Mouse (Mus musculus) heart, postnatal 4 days (tissue): ENCODE results near the gene Polr2f. TPM values are rescaled to one million over a fixed set of nuclear protein-coding genes. Genes with fewer than 3 reads are reported as not detected.

Experiments used
- DNase-seq: peaks from one replicate; pipeline ENCODE4 v3.0.0; 2021
- total RNA-seq, 2 experiments: library from RNA; stranded (reverse); gene quantifications; 2 replicates each; pipeline ENCODE4 v1.2.3; 2021

Polr2f gene
- total RNA-seq, 2 experiments from 2014 or later: 126 to 139 TPM

DNA sequence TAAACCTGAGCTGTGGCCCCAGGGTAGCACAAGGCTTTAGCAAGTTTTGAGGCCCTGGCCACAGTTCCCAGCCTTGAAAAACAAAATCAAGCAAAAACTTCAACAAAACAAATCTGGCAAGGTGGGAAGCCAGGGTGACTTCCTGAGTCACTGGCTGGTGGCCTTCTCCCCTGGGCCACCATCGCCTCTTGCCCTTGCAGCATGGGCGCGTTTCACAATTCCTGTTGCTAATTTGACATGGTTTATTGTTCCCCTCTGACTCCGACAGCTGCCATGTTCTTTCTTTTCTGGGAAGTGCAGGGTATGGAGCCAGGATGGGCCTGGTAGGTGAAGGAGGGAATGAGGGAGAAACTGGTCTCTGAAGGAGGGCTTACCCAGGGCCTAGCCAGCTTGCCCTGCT is 18.7 kb upstream of the Polr2f start:
- no peak for DNase-seq

GRCm38 (mm10) chr15:79122546-79122945 is 18.3 kb upstream of the Polr2f start:
- no peak for DNase-seq

GRCm38 (mm10) chr15:79123751-79124150 is 17.1 kb upstream of the Polr2f start:
- DNase-seq: peak; percentile 73

DNA sequence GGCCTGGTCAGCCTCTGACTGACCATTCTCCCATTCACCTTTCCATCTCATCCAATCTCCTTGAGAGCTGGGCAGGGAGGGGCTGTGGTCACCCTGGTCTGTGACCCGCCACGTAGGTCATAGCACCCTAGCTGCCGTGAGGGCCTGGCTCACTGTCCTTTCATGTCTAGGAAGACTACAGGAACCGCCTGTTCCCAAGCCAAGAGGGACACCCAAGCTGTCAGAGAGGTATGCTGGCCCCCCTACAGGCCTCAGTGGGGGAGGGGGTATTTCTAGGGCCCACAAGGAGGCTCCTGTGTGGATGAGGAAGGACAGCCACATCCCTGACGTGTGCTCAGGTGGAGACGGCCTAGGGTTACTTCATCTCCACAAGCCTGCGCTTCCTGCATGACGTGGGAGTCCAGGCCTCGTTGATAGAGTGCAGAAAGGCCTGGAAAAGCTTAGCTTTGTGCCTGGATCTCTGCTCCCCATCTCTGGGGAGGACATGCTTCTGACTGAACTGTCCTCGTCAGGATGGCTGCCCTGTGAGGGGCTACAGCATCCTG is 16.4 kb upstream of the Polr2f start:
- DNase-seq: no peak

DNA sequence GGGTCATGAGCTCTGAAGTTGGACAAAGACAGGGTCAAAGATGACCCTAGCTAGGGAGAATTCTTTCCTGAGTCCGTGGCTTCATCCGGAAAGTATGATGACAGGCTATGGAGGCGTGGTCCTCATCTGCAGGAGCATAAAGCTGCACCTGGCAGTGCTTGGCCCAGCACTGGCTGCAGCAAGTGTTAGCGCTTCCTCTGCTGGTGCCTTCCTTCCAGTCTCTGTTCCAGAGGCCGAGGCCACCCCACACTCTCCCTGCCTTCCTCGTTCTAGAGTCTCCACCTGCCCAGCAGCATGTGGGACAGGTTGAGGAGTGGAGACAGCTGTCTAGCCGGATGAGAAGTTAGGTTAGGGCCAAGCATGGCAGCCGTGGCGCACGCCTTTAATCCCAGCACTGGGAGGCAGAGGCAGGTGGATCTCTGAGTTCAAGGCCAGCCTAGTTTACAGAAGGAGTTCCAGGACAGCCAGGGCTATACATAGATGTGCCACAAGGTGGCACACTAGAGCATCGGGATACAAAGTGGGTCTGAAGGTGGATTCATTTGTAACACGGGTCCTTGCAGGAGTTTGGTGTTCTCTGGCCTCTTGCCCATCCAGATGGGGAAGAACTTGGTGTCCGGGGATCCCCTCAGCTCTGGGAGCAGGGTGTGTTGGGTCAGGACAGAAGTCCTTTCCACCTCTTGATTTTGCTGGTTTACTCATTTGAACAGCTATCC is 14.4 kb upstream of the Polr2f start:
- DNase-seq: peak; percentile 72

DNA sequence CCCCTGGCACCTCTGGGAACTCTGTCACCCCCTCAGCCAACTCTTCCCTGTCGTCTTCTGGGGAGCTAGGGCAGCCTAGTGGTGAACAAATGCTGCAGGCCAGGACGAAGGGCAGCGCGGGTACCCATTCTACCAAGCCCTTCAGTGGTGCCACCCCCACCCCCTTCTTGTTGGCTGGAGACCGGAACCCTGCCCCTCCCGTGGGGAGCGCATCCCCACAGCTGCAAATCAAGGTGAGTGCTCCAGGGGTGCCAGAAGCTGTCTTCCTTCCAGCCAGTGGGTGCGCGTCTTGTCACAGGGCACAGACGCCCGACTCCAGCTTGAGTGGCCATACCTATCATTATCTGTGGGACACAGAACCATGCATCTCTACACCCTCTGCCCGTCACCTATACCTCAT is 13.7 kb upstream of the Polr2f start:
- no peak for DNase-seq

- no peak for DNase-seq
Observed at GRCm38 (mm10) chr15:79128208-79128607, 12.6 kb upstream of the Polr2f start.

DNA sequence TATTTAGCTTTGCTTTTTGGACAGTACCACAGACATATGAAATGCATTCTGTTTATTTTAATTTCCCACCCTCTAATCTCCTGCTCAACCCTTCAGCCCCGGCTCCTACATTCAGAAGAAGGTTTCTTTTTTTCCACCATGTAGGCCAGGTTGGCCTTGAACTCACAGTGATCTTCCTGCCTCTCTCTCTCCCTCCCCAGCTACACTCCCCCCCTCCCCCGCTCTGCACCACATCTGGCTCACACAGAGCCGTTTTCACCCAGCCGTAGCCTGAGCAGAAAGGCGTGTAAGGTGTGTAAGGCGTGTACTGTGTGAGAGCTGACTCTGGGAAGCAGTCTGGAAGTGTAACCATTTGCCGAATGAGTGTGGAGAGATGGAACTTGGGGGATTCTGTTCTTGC is 11.5 kb upstream of the Polr2f start:
- no peak for DNase-seq

DNA sequence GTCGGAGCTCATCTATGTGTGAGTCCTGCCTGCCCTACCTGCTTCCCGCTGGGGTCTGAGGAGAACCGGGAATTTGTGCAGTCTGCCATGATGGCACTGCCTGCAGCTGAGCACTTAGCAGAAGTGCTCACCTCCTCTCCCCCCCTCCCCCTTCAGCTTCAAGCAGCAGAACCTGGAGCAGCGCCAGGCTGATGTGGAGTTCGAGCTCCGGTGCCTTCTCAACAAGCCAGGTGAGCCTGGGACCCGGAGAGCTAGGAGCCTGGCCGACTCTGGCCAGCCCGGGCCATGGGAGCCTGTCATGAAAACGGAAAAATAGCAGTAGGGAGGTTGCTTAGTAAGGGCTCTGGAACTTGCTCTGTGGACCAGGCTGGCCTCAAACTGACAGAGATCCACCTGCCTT is 10.0 kb upstream of the Polr2f start:
- no peak for DNase-seq

DNA sequence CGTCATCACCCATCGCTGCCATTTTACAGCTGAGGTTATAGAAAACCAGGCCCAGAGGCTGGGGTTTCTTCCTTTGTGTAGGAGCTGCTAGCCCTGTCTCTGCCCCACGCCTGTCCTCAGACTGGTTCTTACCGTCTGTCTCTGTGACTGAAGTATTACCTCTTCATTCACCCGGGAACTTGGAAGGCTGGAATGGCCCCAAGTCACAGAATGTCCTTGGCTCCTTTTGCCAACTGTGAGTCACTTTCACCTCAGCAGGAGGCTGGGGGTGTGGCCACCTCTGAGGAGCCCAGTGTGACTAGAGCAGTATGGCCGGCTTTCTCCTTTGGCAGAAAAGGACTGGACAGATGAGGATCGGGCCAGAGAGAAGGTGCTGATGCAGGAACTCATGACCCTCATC is 9.4 kb upstream of the Polr2f start:
- DNase-seq: peak; percentile 78

DNA sequence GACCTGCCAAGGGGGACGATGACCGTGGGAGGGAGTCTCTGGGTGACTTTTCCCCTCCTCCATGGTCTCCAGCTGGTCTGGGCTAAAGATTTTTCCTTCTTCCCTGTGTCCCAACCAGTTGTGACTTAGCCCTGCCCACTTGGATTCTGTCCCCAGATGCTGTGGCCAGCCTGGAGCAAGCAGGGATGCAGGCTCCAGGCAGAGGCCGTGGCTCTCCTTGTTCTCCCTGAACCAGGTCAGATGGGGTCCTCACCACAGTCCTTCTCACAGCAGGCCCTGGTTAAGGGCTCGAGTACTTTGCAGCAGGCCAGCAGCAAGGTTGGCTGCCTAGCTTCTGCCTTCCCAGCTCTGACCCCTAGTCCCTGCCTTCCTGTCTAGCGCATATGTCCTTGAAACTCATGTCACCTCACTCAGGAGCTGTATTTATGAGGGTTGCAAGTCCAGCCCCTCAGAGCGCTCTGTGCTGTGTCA is 7.6 kb upstream of the Polr2f start:
- DNase-seq: peak; percentile 63

DNA sequence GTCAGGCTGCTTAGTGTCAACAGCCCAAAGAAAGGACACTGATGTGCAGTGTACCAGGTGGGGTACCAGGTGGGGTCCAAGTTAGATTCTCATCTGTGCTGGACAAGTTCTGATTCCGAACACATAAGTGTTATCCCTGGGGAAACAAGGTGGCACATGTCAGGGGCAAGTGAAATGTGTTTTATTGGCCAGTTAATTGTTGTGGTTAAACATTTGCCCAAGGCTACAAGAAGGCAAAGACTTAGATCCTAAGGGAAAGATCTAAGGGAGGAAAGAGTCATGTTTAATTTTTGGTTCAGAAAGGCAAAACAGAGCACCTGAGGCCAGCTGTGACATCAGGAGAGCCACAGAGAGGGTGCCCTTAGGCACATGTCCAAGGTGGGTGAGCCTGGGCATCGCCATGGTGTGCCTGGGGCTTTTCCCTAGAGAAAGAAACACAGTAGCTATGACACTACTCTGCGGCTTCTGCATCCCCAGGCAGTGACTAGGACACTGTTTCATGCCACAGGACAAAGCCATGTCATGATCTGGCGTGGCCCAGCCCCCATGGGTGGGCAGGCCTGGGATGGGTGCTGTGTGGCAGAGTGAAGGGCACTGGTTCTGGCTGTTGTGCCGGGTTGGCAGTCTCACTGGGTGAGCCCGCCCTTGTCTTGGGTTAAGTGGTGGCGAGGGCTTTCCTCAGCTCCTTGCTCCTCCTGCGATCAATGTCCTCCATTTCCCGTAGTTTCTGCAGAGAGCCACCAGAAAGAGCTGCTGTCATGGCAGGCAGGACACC is 6.1 kb upstream of the Polr2f start:
- DNase-seq: no peak

GRCm38 (mm10) chr15:79135332-79135731 is 5.5 kb upstream of the Polr2f start:
- DNase-seq: no peak

GRCm38 (mm10) chr15:79135783-79136575 is 4.8 kb upstream of the Polr2f start:
- DNase-seq: no peak

- no peak for DNase-seq
Observed at GRCm38 (mm10) chr15:79139640-79140039, 1.2 kb upstream of the Polr2f start.

GRCm38 (mm10) chr15:79141566-79141917 is 733 bp downstream of the Polr2f start:
- no peak for DNase-seq

DNA sequence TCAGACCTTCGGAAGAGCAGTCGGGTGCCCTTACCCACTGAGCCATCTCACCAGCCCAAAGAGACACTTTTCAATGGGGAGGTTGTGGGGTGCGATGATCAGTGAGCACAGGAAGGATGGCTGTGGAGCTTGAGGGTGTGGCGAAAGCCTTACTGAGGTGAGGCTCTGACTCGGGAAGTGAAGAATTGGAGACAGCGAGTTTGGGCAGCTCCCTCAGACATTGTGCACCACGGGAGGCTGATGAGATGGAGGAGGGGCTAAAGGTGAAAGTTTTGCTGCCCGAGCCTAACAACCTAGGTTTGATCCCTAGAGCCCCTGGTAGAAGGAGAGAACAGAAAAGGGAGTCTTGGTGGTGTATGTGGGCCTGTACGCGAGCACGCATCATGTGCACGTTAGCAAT is 2.5 kb downstream of the Polr2f start:
- no peak for DNase-seq

DNA sequence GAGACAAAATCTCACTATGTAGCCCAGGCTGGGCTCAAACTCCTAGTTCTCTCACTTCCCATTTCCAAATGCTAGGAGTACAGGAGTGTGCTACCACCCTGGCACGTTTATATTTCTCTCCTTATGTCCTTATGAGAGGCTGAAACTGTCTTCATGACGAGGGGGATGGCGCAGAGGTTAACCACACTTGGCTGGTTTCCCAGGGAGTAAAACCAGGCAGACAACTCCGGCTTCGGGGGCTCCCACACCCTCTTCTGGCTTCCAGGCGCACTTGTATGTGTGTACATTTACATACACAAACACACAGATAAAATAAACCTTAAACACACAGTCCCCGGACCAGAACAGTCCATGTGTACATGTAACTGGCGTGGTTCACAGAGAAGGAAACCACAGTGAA is 3.2 kb downstream of the Polr2f start:
- DNase-seq: no peak

DNA sequence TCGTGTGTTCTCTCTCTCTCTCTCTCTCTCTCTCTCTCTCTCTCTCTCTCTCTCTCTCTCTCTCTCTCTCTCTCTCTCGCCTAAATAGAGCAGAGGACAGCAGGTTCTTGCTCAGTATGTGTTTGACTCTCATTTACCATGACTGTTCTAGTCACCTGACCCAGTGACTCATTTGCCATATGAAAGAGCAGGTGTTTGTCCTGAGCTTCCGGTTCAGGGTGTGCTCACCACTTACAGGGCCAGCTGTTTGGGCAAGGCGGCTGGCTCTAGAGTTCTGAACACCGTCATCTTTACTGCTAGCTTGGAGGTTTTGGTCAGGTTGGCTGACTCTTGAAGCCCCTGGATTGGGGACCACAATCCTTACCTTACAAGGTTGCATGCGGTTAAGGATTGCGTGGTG is 4.7 kb downstream of the Polr2f start:
- no peak for DNase-seq

- DNase-seq: peak; percentile 94
Observed at GRCm38 (mm10) chr15:79148533-79148932, 7.7 kb downstream of the Polr2f start.

DNA sequence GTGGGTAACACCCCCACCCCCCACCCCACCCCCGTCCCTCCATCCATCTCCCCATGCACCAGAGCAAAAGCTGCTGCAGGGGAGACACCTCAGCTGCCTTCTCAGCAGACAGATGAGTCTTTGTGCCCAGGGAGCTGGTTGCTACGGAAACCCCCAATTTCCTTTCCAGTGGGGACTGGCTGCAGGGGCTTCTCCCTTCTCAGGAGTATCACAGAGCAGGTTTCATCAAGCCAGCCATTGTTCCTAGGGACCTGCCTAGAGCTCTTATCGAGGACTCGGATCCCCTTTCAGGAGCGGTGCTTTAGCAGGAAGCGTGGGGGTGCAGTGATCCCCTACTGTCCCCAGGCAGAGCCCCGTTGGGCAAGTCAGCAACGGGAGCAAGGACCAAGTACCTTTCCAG is 11.1 kb downstream of the Polr2f start:
- DNase-seq: no peak

DNA sequence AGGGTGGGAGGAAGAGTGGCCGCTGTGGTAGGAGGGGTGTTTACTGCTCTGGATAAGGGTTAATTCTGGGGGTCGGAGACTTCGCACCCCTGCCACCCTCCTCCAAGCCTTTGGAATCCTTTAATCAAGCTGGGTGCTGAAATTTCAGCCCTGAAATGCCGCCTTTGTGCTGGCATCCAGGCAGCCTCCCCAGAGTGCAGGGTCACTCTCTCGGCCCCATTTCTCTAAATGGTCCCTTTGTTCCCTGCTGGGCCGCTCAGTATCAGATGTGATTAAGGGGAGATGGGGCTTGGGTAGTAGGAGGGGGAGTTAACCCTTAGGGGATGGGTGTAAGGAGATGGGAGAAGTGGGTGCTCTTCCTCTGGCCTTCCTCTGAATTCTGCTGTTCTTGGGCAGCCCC is 11.9 kb downstream of the Polr2f start:
- no peak for DNase-seq

DNA sequence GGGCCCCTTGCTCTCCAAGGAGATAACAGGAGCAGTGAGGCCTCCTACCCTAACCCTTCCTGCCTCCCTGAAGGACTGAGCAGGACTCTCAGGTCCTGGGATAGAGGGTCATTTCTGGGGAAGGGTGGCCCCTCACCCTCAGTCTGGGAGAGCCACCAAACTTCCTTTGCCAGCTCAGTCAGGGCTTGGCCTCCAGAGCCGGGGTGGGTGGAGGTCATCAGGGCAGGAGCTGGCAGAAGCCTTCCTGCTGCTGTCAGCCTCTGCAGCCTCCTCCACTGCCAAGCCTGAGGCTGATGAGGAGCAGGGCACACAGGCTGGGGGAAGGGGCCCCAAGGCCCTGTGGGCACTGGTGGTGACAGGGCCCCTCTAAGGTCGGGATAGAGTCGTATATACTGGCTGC is 14.8 kb downstream of the Polr2f start:
- DNase-seq: no peak
